Mouse (Mus musculus): ENCODE data around the gene Rnf217. TPM values are rescaled to one million over a fixed set of nuclear protein-coding genes. Genes with fewer than 3 reads are reported as not detected.

Gene Rnf217
- polyA plus RNA-seq, 1 experiment: 1.1 TPM

DNA sequence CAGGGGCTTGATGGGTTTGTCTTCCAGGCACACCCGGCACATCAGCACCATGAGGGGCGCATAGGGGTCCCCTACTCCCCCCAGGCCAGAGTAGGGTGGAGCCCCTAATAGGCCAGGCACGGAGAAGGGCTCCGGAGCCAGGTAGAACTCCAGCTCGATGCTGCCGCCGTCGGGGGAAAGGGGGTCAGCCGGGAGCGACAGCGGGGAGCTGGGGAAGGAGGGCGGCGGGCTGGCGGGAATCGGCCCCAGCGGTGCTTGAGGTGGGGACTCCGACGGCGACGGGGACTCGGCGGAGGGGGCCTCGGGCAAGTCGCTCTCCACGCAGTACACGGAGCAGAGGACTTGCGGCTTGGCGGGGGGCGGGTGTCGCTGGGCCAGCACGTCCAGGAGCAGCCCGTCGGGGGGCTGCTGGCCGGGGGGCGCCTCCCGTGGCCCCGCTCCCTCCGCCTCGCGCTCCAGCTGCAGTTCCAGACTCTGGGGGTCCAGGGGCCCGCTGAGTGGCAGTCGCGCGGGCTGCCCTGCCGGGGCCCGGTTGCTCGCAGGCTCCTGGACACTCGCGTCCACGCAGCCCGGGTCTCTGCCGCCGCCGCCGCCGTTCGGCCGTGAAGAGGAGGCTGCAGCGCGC lies 431 bp downstream of the Rnf217 start:
- peak; percentile 24 for DNase-seq
- WGBS: 2% methylated on average over 58 of the region's 60 CpGs
- H3K4me3 ChIP-seq (ENCODE audit: insufficient read depth, low read depth, low read length): peak overlapping the region; percentile 86
- H3K27me3 ChIP-seq (replicated peaks; ENCODE audit: control insufficient read depth, insufficient read depth, low read length): no peaks in the 10 kb centered on the region
- peaks cover 10% of the 10 kb centered on the region for H3K4me1 ChIP-seq (ENCODE audit: control insufficient read depth, insufficient read depth, low read length)
- TF ChIP-seq CTCF (conservative IDR thresholded peaks at IDR 0.05; ENCODE audit: insufficient read depth, insufficient read length, low read depth, low read length): no peak
- no peak for TF ChIP-seq POLR2A (IDR thresholded peaks at IDR 0.05; ENCODE audit: low read depth, low read length)
- no peak overlapping the region for H3K27ac ChIP-seq (ENCODE audit: insufficient read depth, low read depth, low read length)
- H3K36me3 ChIP-seq (ENCODE audit: control insufficient read depth, insufficient read depth, low read length): no peaks in the 10 kb centered on the region

DNA sequence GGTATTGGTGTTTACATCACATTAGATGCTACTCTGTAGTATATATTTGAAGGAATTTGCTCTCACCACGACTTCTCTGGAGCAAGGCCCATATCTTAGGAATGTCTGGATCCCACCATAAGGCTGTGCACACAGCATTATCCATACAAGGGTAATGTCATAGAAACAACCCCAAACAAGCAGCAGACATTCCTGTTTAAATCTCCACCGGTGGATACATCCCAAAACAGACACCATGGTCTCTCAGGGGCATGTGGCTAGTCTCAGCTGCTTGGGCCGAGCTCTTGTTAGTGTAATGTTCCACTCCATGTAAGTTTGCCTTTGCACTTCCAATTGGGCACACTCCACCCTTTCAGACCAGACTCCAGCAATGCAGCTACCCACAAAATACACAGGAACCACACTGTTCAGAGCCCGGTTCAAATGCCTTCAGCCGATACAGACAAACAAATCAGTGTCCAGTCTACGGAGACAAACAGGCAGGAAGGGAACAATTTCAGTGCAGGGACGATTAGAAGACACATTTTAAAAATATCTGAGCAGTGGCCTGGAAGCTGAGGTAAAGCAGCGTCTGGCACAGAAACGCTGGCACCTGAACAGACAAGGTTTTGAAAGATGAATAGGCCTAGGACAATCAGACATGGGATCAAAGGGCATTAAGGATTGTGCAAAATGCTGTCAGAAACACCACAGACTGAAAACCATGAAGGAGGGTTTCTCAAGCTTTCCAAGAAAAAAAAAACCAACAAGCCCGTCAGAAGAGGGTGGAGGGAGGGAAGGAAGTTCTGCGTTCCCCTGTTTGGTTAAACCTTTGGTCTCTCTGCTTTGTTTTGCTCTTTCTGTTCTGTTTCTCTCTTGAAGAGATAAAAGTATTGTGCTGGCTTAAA lies 1.8 kb downstream of the Rnf217 start:
- Histone ChIP-seq H3K27me3 (replicated peaks; ENCODE audit: control insufficient read depth, insufficient read depth, low read length) (no peaks in the 10 kb centered on the region), H3K36me3 (ENCODE audit: control insufficient read depth, insufficient read depth, low read length) (no peaks in the 10 kb centered on the region), H3K4me1 (ENCODE audit: control insufficient read depth, insufficient read depth, low read length) (peaks cover 10% of the 10 kb centered on the region), H3K27ac (ENCODE audit: insufficient read depth, low read depth, low read length) (no peak overlapping the region), H3K4me3 (ENCODE audit: insufficient read depth, low read depth, low read length) (peak overlapping the region; percentile 86)
- DNase-seq: peak; percentile 54
- TF ChIP-seq POLR2A (IDR thresholded peaks at IDR 0.05; ENCODE audit: low read depth, low read length) (no peak), CTCF (conservative IDR thresholded peaks at IDR 0.05; ENCODE audit: insufficient read depth, insufficient read length, low read depth, low read length) (no peak)
- 27% methylated on average over 11 of the region's 11 CpGs for WGBS

DNA sequence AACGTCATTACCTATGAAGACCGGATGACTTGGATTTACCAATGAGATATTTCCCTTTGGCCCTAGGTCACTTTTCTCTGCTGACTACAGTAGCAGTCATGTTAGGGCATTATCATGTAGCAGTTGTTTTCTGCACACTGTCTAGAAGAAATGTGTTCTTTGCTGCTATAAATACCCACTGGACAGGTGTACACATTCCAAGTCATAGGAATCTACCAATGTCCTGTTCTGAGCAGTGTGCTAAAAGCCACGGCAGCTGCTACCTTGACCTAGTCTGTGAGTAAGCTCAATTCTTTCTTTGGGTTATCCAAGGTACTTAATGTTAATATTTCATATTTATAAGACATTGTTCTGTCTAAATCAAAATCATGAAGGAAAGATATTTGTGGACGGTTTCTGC lies 5.1 kb downstream of the Rnf217 start:
- Histone ChIP-seq H3K4me3 (ENCODE audit: insufficient read depth, low read depth, low read length) (no peak overlapping the region), H3K27me3 (replicated peaks; ENCODE audit: control insufficient read depth, insufficient read depth, low read length) (no peaks in the 10 kb centered on the region), H3K36me3 (ENCODE audit: control insufficient read depth, insufficient read depth, low read length) (no peaks in the 10 kb centered on the region), H3K4me1 (ENCODE audit: control insufficient read depth, insufficient read depth, low read length) (peaks cover 10% of the 10 kb centered on the region), H3K27ac (ENCODE audit: insufficient read depth, low read depth, low read length) (no peak overlapping the region)
- WGBS: 89% methylated on average over 4 of the region's 4 CpGs
- no peak for DNase-seq
- TF ChIP-seq CTCF (conservative IDR thresholded peaks at IDR 0.05; ENCODE audit: insufficient read depth, insufficient read length, low read depth, low read length) (no peak), POLR2A (IDR thresholded peaks at IDR 0.05; ENCODE audit: low read depth, low read length) (no peak)

DNA sequence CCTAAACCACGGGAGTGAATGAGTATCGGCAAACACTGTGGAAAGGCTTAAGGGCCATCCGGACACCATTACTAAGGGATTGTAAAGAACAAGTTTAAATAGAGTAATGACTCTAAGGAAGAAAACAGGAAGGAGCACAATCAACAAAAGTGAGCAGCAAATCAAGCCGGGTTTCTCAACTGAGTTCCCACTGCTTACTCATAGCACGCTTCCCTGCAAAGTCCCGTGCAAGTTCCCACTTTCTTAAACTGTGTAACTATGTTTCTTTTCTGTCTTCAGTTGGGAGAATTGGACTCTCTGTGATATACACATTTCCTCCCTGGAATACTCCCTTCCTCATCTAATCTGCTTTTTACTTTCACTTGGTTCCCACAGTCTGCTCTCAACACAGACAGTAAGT lies 8.9 kb downstream of the Rnf217 start:
- no peaks in the 10 kb centered on the region for H3K27me3 ChIP-seq (replicated peaks; ENCODE audit: control insufficient read depth, insufficient read depth, low read length)
- TF ChIP-seq POLR2A (IDR thresholded peaks at IDR 0.05; ENCODE audit: low read depth, low read length) (no peak), CTCF (conservative IDR thresholded peaks at IDR 0.05; ENCODE audit: insufficient read depth, insufficient read length, low read depth, low read length) (no peak)
- no peak overlapping the region for H3K4me3 ChIP-seq (ENCODE audit: insufficient read depth, low read depth, low read length)
- no peaks in the 10 kb centered on the region for H3K4me1 ChIP-seq (ENCODE audit: control insufficient read depth, insufficient read depth, low read length)
- no peak overlapping the region for H3K27ac ChIP-seq (ENCODE audit: insufficient read depth, low read depth, low read length)
- WGBS: 91% methylated on average over 6 of the region's 6 CpGs
- DNase-seq: no peak
- no peaks in the 10 kb centered on the region for H3K36me3 ChIP-seq (ENCODE audit: control insufficient read depth, insufficient read depth, low read length)

DNA sequence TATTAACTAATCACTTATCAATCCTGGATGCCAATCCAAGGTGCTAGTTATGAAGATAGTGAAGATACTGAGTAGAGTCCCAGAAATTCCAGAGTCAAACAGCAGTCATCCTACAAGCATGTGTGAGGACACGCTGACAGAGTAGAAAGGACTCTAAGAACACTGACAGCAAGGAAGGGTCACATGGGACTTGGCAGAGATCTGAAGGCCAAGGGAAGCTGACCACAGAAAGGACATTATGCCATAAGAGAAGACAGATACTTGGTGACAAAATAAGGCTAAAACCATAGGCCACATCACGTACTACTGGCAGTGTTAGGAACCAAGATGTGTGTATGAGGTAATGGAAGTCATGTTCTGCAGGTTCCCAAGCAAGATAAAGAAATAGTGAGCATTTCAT lies 11.1 kb downstream of the Rnf217 start:
- DNase-seq: no peak
- TF ChIP-seq CTCF (conservative IDR thresholded peaks at IDR 0.05; ENCODE audit: insufficient read depth, insufficient read length, low read depth, low read length): no peak
- no peak for TF ChIP-seq POLR2A (IDR thresholded peaks at IDR 0.05; ENCODE audit: low read depth, low read length)
- no peak overlapping the region for H3K4me3 ChIP-seq (ENCODE audit: insufficient read depth, low read depth, low read length)
- no peaks in the 10 kb centered on the region for H3K27me3 ChIP-seq (replicated peaks; ENCODE audit: control insufficient read depth, insufficient read depth, low read length)
- no peaks in the 10 kb centered on the region for H3K36me3 ChIP-seq (ENCODE audit: control insufficient read depth, insufficient read depth, low read length)
- no peak overlapping the region for H3K27ac ChIP-seq (ENCODE audit: insufficient read depth, low read depth, low read length)
- WGBS: 81% methylated on average over 2 of the region's 2 CpGs
- no peaks in the 10 kb centered on the region for H3K4me1 ChIP-seq (ENCODE audit: control insufficient read depth, insufficient read depth, low read length)

DNA sequence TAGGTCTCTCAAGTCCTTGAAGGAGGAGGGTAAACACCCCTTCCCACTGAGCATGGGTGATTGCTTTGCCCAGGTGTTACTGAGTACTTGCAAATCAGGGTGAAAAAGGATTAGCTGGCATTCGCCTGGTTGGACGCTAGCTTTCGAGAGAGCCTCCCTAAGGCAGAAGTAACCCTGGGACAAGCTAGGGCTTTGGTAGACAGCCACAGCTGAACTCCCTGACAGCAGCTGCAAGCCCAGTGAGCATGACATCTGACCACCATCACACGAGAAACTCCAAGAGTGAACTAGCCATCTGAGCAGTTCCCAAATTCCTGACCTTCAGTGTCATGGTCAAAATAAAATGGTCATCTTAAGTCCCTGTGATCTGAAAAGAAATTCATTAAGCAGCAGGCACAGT lies 12.2 kb downstream of the Rnf217 start:
- Histone ChIP-seq H3K36me3 (ENCODE audit: control insufficient read depth, insufficient read depth, low read length) (no peaks in the 10 kb centered on the region), H3K4me1 (ENCODE audit: control insufficient read depth, insufficient read depth, low read length) (0 out of 2 replicates have a peak, but pooled peaks cover 2% of the 10 kb centered on the region), H3K27ac (ENCODE audit: insufficient read depth, low read depth, low read length) (no peak overlapping the region), H3K4me3 (ENCODE audit: insufficient read depth, low read depth, low read length) (no peak overlapping the region), H3K27me3 (replicated peaks; ENCODE audit: control insufficient read depth, insufficient read depth, low read length) (no peaks in the 10 kb centered on the region)
- DNase-seq: no peak
- 62% methylated on average over 4 of the region's 4 CpGs for WGBS
- no peak for TF ChIP-seq CTCF (conservative IDR thresholded peaks at IDR 0.05; ENCODE audit: insufficient read depth, insufficient read length, low read depth, low read length)
- no peak for TF ChIP-seq POLR2A (IDR thresholded peaks at IDR 0.05; ENCODE audit: low read depth, low read length)

DNA sequence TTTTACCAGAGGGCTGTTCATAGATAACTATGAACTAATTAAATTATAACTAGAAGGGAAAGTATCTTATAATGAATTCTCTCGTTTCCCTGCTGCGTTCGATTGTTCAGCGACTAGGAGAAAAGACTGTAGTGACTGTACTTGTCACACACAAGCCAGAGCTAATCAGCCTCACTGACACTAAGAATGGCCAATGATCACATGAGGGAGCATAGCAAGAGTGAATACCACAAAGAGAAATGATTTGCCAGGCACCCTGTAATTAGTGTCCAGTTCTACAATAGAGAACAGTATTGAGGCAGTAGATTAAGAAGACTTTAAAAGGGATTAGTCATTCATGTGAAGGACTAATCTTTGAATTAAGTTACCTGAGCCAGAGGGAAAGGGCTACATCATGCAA lies 13.7 kb downstream of the Rnf217 start:
- Histone ChIP-seq H3K36me3 (ENCODE audit: control insufficient read depth, insufficient read depth, low read length) (no peaks in the 10 kb centered on the region), H3K4me3 (ENCODE audit: insufficient read depth, low read depth, low read length) (no peak overlapping the region), H3K4me1 (ENCODE audit: control insufficient read depth, insufficient read depth, low read length) (0 out of 2 replicates have a peak, but pooled peaks cover 2% of the 10 kb centered on the region), H3K27ac (ENCODE audit: insufficient read depth, low read depth, low read length) (no peak overlapping the region), H3K27me3 (replicated peaks; ENCODE audit: control insufficient read depth, insufficient read depth, low read length) (no peaks in the 10 kb centered on the region)
- 61% methylated on average over 4 of the region's 4 CpGs for WGBS
- TF ChIP-seq POLR2A (IDR thresholded peaks at IDR 0.05; ENCODE audit: low read depth, low read length) (no peak), CTCF (conservative IDR thresholded peaks at IDR 0.05; ENCODE audit: insufficient read depth, insufficient read length, low read depth, low read length) (no peak)
- no peak for DNase-seq
